Mouse (Mus musculus): Measurements from ENCODE around the gene Fosl2. TPM values are rescaled to one million over a fixed set of nuclear protein-coding genes. Genes with fewer than 3 reads are reported as not detected.
A peak's percentile ranks its signal among the peaks of the same experiment; 100 is the strongest.

Fosl2 gene
- total and polyA plus RNA-seq, 2 experiments from 2014 or later, result 1.4 to 18.6 TPM

DNA sequence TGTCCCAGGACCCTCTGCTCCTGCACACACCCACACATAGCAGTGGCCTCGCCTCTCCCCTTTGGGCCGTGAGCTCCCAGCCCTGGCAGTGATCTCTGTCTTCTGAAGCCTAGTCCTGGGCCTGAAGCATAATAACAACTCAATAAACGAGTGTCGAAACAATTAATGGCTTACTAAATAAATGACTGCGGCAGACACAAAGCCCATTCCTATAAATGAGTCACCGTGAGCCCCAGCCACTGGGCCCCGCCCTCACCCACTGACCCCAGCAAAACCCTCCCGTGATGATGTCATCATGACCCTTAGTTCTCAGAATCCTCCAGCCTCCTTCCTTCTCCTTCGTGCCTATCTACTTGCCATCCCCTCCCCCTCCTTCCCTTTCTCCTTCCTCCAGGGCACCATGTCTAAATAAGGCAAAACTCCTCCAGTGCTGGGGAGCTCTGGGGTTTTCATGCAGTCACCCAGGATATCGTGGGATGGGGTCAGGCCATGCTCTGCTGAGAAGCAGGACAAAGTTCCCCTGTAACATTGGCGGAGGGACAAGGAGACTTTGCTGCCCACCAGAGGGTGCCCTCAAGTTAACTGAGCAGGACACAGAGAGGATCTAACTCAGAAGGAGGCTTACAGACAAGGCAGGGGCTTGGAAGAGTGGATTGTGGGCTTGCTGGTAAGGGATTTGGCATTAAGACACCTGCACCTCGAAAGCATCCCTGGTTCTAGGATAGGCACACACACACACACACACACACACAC lies 60.4 kb downstream of the Fosl2 start:
- no peaks in the 10 kb centered on the region for H3K36me3 ChIP-seq (replicated peaks; ENCODE audit: control insufficient read depth, insufficient read depth, low read length)
- 51% methylated on average over 12 of the region's 12 CpGs for WGBS
- H3K4me3 ChIP-seq (ENCODE audit: low read depth, low read length), result no peak overlapping the region
- no peaks in the 10 kb centered on the region for H3K27me3 ChIP-seq (ENCODE audit: control insufficient read depth, insufficient read depth, low read length)
- H3K4me2 ChIP-seq (ENCODE audit: low read depth, low read length), result no peak overlapping the region
- TF ChIP-seq EP300 (IDR thresholded peaks at IDR 0.05; ENCODE audit: low read depth), result no peak
- TF ChIP-seq CTCF (IDR thresholded peaks at IDR 0.05; ENCODE audit: low read depth), result peak; percentile 18; the same call in 1 of the 2 replicates
- no peaks in the 10 kb centered on the region for H3K9me3 ChIP-seq (replicated peaks; ENCODE audit: control insufficient read depth, low read length)
- DNase-seq (ENCODE audit: low spot score) (no peak), ATAC-seq (ENCODE audit: insufficient read depth, low read depth) (no peak)
- no peak overlapping the region for H3K27ac ChIP-seq (ENCODE audit: low read depth)
- no peak overlapping the region for H3K9ac ChIP-seq (replicated peaks; ENCODE audit: low read depth, low read length)
- H3K4me1 ChIP-seq (ENCODE audit: control insufficient read depth, insufficient read depth), result peaks cover 8% of the 10 kb centered on the region; the same call in 1 of the 2 replicates

DNA sequence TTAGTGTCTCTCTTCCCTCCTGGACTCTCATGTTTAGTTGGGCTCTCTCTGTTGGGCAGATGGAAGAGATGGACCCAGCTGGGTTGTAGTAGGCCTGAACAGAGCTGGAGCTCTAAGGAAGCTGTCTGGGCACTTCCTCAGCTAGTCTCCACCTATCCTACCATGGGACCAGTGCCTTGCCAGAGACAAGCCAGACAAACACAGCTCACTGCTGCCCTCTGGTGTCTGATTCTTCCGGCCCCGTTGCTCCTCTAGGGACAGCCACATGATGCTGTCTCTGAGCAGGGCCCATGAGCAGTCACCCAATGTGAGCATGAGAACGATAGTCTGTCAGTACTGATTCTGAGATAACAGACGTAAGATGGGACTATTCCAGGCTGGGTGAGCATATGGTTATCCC lies 62.1 kb downstream of the Fosl2 start:
- Histone ChIP-seq H3K9ac (replicated peaks; ENCODE audit: low read depth, low read length) (no peak overlapping the region), H3K4me2 (ENCODE audit: low read depth, low read length) (no peak overlapping the region), H3K27me3 (ENCODE audit: control insufficient read depth, insufficient read depth, low read length) (no peaks in the 10 kb centered on the region), H3K27ac (ENCODE audit: low read depth) (no peak overlapping the region), H3K9me3 (replicated peaks; ENCODE audit: control insufficient read depth, low read length) (no peaks in the 10 kb centered on the region), H3K36me3 (replicated peaks; ENCODE audit: control insufficient read depth, insufficient read depth, low read length) (no peaks in the 10 kb centered on the region), H3K4me1 (ENCODE audit: control insufficient read depth, insufficient read depth) (no peaks in the 10 kb centered on the region), H3K4me3 (ENCODE audit: low read depth, low read length) (no peak overlapping the region)
- DNase-seq (ENCODE audit: low spot score) (peak; percentile 85), ATAC-seq (ENCODE audit: insufficient read depth, low read depth) (peak; percentile 89)
- 6% methylated on average over 4 of the region's 4 CpGs for WGBS
- no peak for TF ChIP-seq EP300 (IDR thresholded peaks at IDR 0.05; ENCODE audit: low read depth)
- peak; percentile 98 for TF ChIP-seq CTCF (IDR thresholded peaks at IDR 0.05; ENCODE audit: low read depth)

DNA sequence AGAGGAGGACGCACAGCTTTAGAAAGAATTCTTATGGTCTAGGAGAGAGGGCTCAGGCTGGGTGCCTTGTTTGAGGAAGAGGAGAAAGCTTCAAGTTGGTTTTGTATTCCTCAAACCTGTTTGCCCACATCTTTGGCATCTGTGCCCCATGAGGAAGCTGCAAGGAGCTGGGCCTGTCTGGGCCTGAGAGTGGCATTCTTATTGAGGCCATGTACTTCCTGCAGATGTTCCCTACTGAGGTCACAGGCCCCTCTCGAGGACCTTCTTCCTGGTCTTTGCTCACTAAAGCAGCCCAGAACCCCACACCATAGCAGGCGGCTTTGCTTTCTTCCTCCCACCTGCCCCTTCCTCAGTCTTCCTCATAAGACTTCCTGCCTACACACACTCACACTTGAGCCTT lies 63.5 kb downstream of the Fosl2 start:
- ATAC-seq (ENCODE audit: insufficient read depth, low read depth) (no peak), DNase-seq (ENCODE audit: low spot score) (no peak)
- Histone ChIP-seq H3K9me3 (replicated peaks; ENCODE audit: control insufficient read depth, low read length) (no peaks in the 10 kb centered on the region), H3K27me3 (ENCODE audit: control insufficient read depth, insufficient read depth, low read length) (no peaks in the 10 kb centered on the region), H3K4me1 (ENCODE audit: control insufficient read depth, insufficient read depth) (no peaks in the 10 kb centered on the region), H3K4me2 (ENCODE audit: low read depth, low read length) (no peak overlapping the region), H3K27ac (ENCODE audit: low read depth) (no peak overlapping the region), H3K36me3 (replicated peaks; ENCODE audit: control insufficient read depth, insufficient read depth, low read length) (no peaks in the 10 kb centered on the region), H3K4me3 (ENCODE audit: low read depth, low read length) (no peak overlapping the region), H3K9ac (replicated peaks; ENCODE audit: low read depth, low read length) (no peak overlapping the region)
- 74% methylated on average over 3 of the region's 3 CpGs for WGBS
- no peak for TF ChIP-seq CTCF (IDR thresholded peaks at IDR 0.05; ENCODE audit: low read depth)
- no peak for TF ChIP-seq EP300 (IDR thresholded peaks at IDR 0.05; ENCODE audit: low read depth)

DNA sequence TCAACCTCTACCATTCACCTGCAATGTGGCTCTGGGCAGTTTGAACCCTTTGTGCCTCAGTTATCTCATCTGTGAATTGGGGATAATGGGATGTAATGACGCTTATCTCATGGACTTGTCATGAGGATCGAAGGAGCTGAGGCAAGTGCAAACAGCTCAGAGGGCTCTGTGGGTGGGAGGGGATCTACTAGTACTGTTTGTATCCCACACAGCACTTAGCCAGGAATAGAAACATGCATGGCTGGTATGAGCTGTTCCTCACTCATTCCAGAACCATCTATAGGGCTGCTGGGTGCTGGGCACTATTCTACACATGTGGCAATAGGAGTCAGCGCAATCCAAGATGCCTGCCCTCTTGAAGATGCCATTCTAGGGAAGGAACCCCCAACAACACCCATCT lies 64.0 kb downstream of the Fosl2 start:
- DNase-seq (ENCODE audit: low spot score) (no peak), ATAC-seq (ENCODE audit: insufficient read depth, low read depth) (no peak)
- no peak for TF ChIP-seq CTCF (IDR thresholded peaks at IDR 0.05; ENCODE audit: low read depth)
- TF ChIP-seq EP300 (IDR thresholded peaks at IDR 0.05; ENCODE audit: low read depth), result no peak
- no peak overlapping the region for H3K27ac ChIP-seq (ENCODE audit: low read depth)
- 65% methylated on average over 3 of the region's 3 CpGs for WGBS
- no peak overlapping the region for H3K4me3 ChIP-seq (ENCODE audit: low read depth, low read length)
- H3K9ac ChIP-seq (replicated peaks; ENCODE audit: low read depth, low read length), result no peak overlapping the region
- no peak overlapping the region for H3K4me2 ChIP-seq (ENCODE audit: low read depth, low read length)
- no peaks in the 10 kb centered on the region for H3K9me3 ChIP-seq (replicated peaks; ENCODE audit: control insufficient read depth, low read length)
- H3K36me3 ChIP-seq (replicated peaks; ENCODE audit: control insufficient read depth, insufficient read depth, low read length), result no peaks in the 10 kb centered on the region
- no peaks in the 10 kb centered on the region for H3K27me3 ChIP-seq (ENCODE audit: control insufficient read depth, insufficient read depth, low read length)
- H3K4me1 ChIP-seq (ENCODE audit: control insufficient read depth, insufficient read depth), result no peaks in the 10 kb centered on the region

DNA sequence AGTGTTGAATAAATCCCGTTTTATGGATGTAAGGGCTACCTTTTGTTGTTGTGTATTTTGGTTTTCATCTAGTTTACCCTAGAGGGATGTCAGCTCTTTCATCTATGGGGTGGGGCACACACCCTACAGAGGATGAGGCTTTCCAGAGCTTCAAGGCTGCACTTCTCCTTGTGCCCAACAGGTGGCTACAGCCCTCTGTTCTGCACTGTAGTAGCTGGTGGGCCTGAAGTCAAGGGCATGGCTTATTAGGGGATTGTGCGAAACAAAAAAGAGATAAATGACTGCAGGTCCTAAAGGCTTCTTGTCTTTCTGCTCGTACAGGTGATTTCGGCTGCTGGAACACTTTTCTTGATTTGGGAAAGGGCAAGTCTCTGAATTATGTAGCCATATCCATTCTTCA lies 69.1 kb downstream of the Fosl2 start:
- no peaks in the 10 kb centered on the region for H3K27me3 ChIP-seq (ENCODE audit: control insufficient read depth, insufficient read depth, low read length)
- no peak overlapping the region for H3K27ac ChIP-seq (ENCODE audit: low read depth)
- TF ChIP-seq EP300 (IDR thresholded peaks at IDR 0.05; ENCODE audit: low read depth) (no peak), CTCF (IDR thresholded peaks at IDR 0.05; ENCODE audit: low read depth) (peak; percentile 71)
- no peak overlapping the region for H3K4me3 ChIP-seq (ENCODE audit: low read depth, low read length)
- no peak overlapping the region for H3K4me2 ChIP-seq (ENCODE audit: low read depth, low read length)
- no peak overlapping the region for H3K9ac ChIP-seq (replicated peaks; ENCODE audit: low read depth, low read length)
- DNase-seq (ENCODE audit: low spot score) (no peak), ATAC-seq (ENCODE audit: insufficient read depth, low read depth) (no peak)
- H3K9me3 ChIP-seq (replicated peaks; ENCODE audit: control insufficient read depth, low read length), result no peaks in the 10 kb centered on the region
- H3K4me1 ChIP-seq (ENCODE audit: control insufficient read depth, insufficient read depth), result no peaks in the 10 kb centered on the region
- 66% methylated on average over 4 of the region's 4 CpGs for WGBS
- no peaks in the 10 kb centered on the region for H3K36me3 ChIP-seq (replicated peaks; ENCODE audit: control insufficient read depth, insufficient read depth, low read length)

DNA sequence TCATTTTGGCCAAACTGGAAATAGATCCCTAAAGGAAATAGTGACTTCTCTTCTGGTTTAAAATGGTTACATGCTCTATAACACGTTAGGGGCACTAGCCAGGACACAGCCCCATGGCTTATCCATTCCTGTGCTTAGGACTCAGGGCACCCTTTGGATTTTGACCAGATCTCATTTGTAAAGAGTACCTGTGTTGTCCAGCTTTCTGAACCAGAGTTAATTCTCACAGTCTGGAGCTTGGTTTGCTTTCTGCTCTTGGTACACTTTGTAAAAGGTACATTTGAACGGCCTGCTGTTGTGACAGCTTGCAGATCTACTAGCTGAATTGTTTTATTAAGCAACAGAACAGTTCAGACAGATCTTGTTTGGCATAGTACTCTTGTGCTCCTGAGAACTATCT lies 71.1 kb downstream of the Fosl2 start:
- Histone ChIP-seq H3K4me1 (ENCODE audit: control insufficient read depth, insufficient read depth) (no peaks in the 10 kb centered on the region), H3K4me3 (ENCODE audit: low read depth, low read length) (no peak overlapping the region), H3K36me3 (replicated peaks; ENCODE audit: control insufficient read depth, insufficient read depth, low read length) (no peaks in the 10 kb centered on the region), H3K4me2 (ENCODE audit: low read depth, low read length) (no peak overlapping the region), H3K9ac (replicated peaks; ENCODE audit: low read depth, low read length) (no peak overlapping the region), H3K27me3 (ENCODE audit: control insufficient read depth, insufficient read depth, low read length) (no peaks in the 10 kb centered on the region), H3K9me3 (replicated peaks; ENCODE audit: control insufficient read depth, low read length) (no peaks in the 10 kb centered on the region), H3K27ac (ENCODE audit: low read depth) (no peak overlapping the region)
- TF ChIP-seq EP300 (IDR thresholded peaks at IDR 0.05; ENCODE audit: low read depth) (no peak), CTCF (IDR thresholded peaks at IDR 0.05; ENCODE audit: low read depth) (no peak)
- DNase-seq (ENCODE audit: low spot score) (no peak), ATAC-seq (ENCODE audit: insufficient read depth, low read depth) (no peak)
- 60% methylated on average over 2 of the region's 2 CpGs for WGBS

Other genes with a start within 250 kb of the Fosl2 start
- gene Plb1, start 96.9 kb downstream of the Fosl2 start, total RNA-seq (2014; rRNA removed; ENCODE audit: low replicate concordance), result 1.0 and 2.8 TPM in 2 replicates
- gene Plb1, start 96.9 kb downstream of the Fosl2 start, polyA plus RNA-seq (2015; fragmentation: Nextera tagmentation; extraction: Ambion mirVana), result 0.97 and 1.4 TPM in 2 replicates

All from heart, postnatal 0 days (tissue).